Mouse (Mus musculus): ENCODE data around the gene Arfgap2. TPM values are rescaled to one million over a fixed set of nuclear protein-coding genes. Genes with fewer than 3 reads are reported as not detected.

Gene Arfgap2
- polyA plus RNA-seq, 1 experiment from 2014 or later: 52.9 TPM

GRCm38 (mm10) chr2:91294226-91294625 lies 29.5 kb downstream of the Arfgap2 start:
- 95% methylated on average over 3 of the region's 3 CpGs for WGBS
- no peak overlapping the region for H3K4me2 ChIP-seq (ENCODE audit: low read depth, low read length)

GRCm38 (mm10) chr2:91295895-91296294 lies 31.1 kb downstream of the Arfgap2 start:
- Histone ChIP-seq H3K4me2 (ENCODE audit: low read depth, low read length) (no peak overlapping the region), H3K4me1 (ENCODE audit: control insufficient read depth, insufficient read depth, low read length) (no peaks in the 10 kb centered on the region), H3K27ac (ENCODE audit: low read depth, low read length) (no peak overlapping the region), H3K9me3 (ENCODE audit: control insufficient read depth, low read length) (no peaks in the 10 kb centered on the region), H3K4me3 (ENCODE audit: low read depth, low read length) (no peak overlapping the region), H3K27me3 (ENCODE audit: control insufficient read depth, insufficient read depth, low read length) (no peaks in the 10 kb centered on the region), H3K36me3 (ENCODE audit: control insufficient read depth, insufficient read depth, low read length) (no peaks in the 10 kb centered on the region), H3K9ac (replicated peaks; ENCODE audit: low read depth, low read length) (no peak overlapping the region)
- ATAC-seq (ENCODE audit: low read depth): no peak
- 90% methylated on average over 5 of the region's 5 CpGs for WGBS

More at GRCm38 (mm10) chr2:91294226-91294625, 29.5 kb downstream of the Arfgap2 start:
- no peaks in the 10 kb centered on the region for H3K27me3 ChIP-seq (ENCODE audit: control insufficient read depth, insufficient read depth, low read length)
- no peaks in the 10 kb centered on the region for H3K4me1 ChIP-seq (ENCODE audit: control insufficient read depth, insufficient read depth, low read length)
- no peak for ATAC-seq (ENCODE audit: low read depth)
- no peaks in the 10 kb centered on the region for H3K36me3 ChIP-seq (ENCODE audit: control insufficient read depth, insufficient read depth, low read length)
- no peak overlapping the region for H3K27ac ChIP-seq (ENCODE audit: low read depth, low read length)
- H3K9me3 ChIP-seq (ENCODE audit: control insufficient read depth, low read length): no peaks in the 10 kb centered on the region
- no peak overlapping the region for H3K9ac ChIP-seq (replicated peaks; ENCODE audit: low read depth, low read length)
- H3K4me3 ChIP-seq (ENCODE audit: low read depth, low read length): no peak overlapping the region

GRCm38 (mm10) chr2:91299156-91299555 lies 34.4 kb downstream of the Arfgap2 start:
- Histone ChIP-seq H3K4me1 (ENCODE audit: control insufficient read depth, insufficient read depth, low read length) (no peaks in the 10 kb centered on the region), H3K4me2 (ENCODE audit: low read depth, low read length) (no peak overlapping the region), H3K9me3 (ENCODE audit: control insufficient read depth, low read length) (no peaks in the 10 kb centered on the region), H3K9ac (replicated peaks; ENCODE audit: low read depth, low read length) (no peak overlapping the region), H3K27me3 (ENCODE audit: control insufficient read depth, insufficient read depth, low read length) (no peaks in the 10 kb centered on the region), H3K4me3 (ENCODE audit: low read depth, low read length) (no peak overlapping the region), H3K36me3 (ENCODE audit: control insufficient read depth, insufficient read depth, low read length) (no peaks in the 10 kb centered on the region), H3K27ac (ENCODE audit: low read depth, low read length) (no peak overlapping the region)
- 72% methylated on average over 3 of the region's 3 CpGs for WGBS
- no peak for ATAC-seq (ENCODE audit: low read depth)

GRCm38 (mm10) chr2:91300784-91301183 lies 36.0 kb downstream of the Arfgap2 start:
- H3K9me3 ChIP-seq (ENCODE audit: control insufficient read depth, low read length): no peaks in the 10 kb centered on the region
- H3K27me3 ChIP-seq (ENCODE audit: control insufficient read depth, insufficient read depth, low read length): no peaks in the 10 kb centered on the region
- 95% methylated on average over 2 of the region's 2 CpGs for WGBS
- no peak overlapping the region for H3K27ac ChIP-seq (ENCODE audit: low read depth, low read length)
- ATAC-seq (ENCODE audit: low read depth): no peak
- no peaks in the 10 kb centered on the region for H3K4me1 ChIP-seq (ENCODE audit: control insufficient read depth, insufficient read depth, low read length)
- H3K4me2 ChIP-seq (ENCODE audit: low read depth, low read length): no peak overlapping the region
- H3K4me3 ChIP-seq (ENCODE audit: low read depth, low read length): no peak overlapping the region
- no peak overlapping the region for H3K9ac ChIP-seq (replicated peaks; ENCODE audit: low read depth, low read length)
- H3K36me3 ChIP-seq (ENCODE audit: control insufficient read depth, insufficient read depth, low read length): no peaks in the 10 kb centered on the region

GRCm38 (mm10) chr2:91301836-91302235 lies 37.1 kb downstream of the Arfgap2 start:
- H3K27ac ChIP-seq (ENCODE audit: low read depth, low read length): no peak overlapping the region
- no peaks in the 10 kb centered on the region for H3K4me1 ChIP-seq (ENCODE audit: control insufficient read depth, insufficient read depth, low read length)
- no peaks in the 10 kb centered on the region for H3K36me3 ChIP-seq (ENCODE audit: control insufficient read depth, insufficient read depth, low read length)
- WGBS: 90% methylated on average over 2 of the region's 2 CpGs
- no peaks in the 10 kb centered on the region for H3K9me3 ChIP-seq (ENCODE audit: control insufficient read depth, low read length)
- no peak overlapping the region for H3K4me2 ChIP-seq (ENCODE audit: low read depth, low read length)
- H3K9ac ChIP-seq (replicated peaks; ENCODE audit: low read depth, low read length): no peak overlapping the region
- H3K27me3 ChIP-seq (ENCODE audit: control insufficient read depth, insufficient read depth, low read length): no peaks in the 10 kb centered on the region
- ATAC-seq (ENCODE audit: low read depth): no peak
- no peak overlapping the region for H3K4me3 ChIP-seq (ENCODE audit: low read depth, low read length)

- Histone ChIP-seq H3K4me3 (ENCODE audit: low read depth, low read length) (no peak overlapping the region), H3K4me1 (ENCODE audit: control insufficient read depth, insufficient read depth, low read length) (no peaks in the 10 kb centered on the region), H3K27ac (ENCODE audit: low read depth, low read length) (no peak overlapping the region), H3K36me3 (ENCODE audit: control insufficient read depth, insufficient read depth, low read length) (no peaks in the 10 kb centered on the region), H3K4me2 (ENCODE audit: low read depth, low read length) (no peak overlapping the region), H3K9me3 (ENCODE audit: control insufficient read depth, low read length) (no peaks in the 10 kb centered on the region), H3K9ac (replicated peaks; ENCODE audit: low read depth, low read length) (no peak overlapping the region), H3K27me3 (ENCODE audit: control insufficient read depth, insufficient read depth, low read length) (no peaks in the 10 kb centered on the region)
- 68% methylated on average over 3 of the region's 3 CpGs for WGBS
- no peak for ATAC-seq (ENCODE audit: low read depth)
Observed at GRCm38 (mm10) chr2:91302845-91303244, 38.1 kb downstream of the Arfgap2 start.

GRCm38 (mm10) chr2:91305926-91306325 lies 41.2 kb downstream of the Arfgap2 start:
- no peaks in the 10 kb centered on the region for H3K9me3 ChIP-seq (ENCODE audit: control insufficient read depth, low read length)
- no peaks in the 10 kb centered on the region for H3K27me3 ChIP-seq (ENCODE audit: control insufficient read depth, insufficient read depth, low read length)
- no peak overlapping the region for H3K9ac ChIP-seq (replicated peaks; ENCODE audit: low read depth, low read length)
- no peak overlapping the region for H3K27ac ChIP-seq (ENCODE audit: low read depth, low read length)
- no peaks in the 10 kb centered on the region for H3K4me1 ChIP-seq (ENCODE audit: control insufficient read depth, insufficient read depth, low read length)
- no peak overlapping the region for H3K4me2 ChIP-seq (ENCODE audit: low read depth, low read length)
- 92% methylated on average over 9 of the region's 9 CpGs for WGBS
- no peak overlapping the region for H3K4me3 ChIP-seq (ENCODE audit: low read depth, low read length)
- no peak for ATAC-seq (ENCODE audit: low read depth)
- H3K36me3 ChIP-seq (ENCODE audit: control insufficient read depth, insufficient read depth, low read length): no peaks in the 10 kb centered on the region

GRCm38 (mm10) chr2:91306589-91306988 lies 41.8 kb downstream of the Arfgap2 start:
- H3K4me1 ChIP-seq (ENCODE audit: control insufficient read depth, insufficient read depth, low read length): no peaks in the 10 kb centered on the region
- no peak for ATAC-seq (ENCODE audit: low read depth)
- H3K27me3 ChIP-seq (ENCODE audit: control insufficient read depth, insufficient read depth, low read length): no peaks in the 10 kb centered on the region
- no peaks in the 10 kb centered on the region for H3K9me3 ChIP-seq (ENCODE audit: control insufficient read depth, low read length)
- H3K4me3 ChIP-seq (ENCODE audit: low read depth, low read length): no peak overlapping the region
- H3K9ac ChIP-seq (replicated peaks; ENCODE audit: low read depth, low read length): no peak overlapping the region
- no peaks in the 10 kb centered on the region for H3K36me3 ChIP-seq (ENCODE audit: control insufficient read depth, insufficient read depth, low read length)
- no peak overlapping the region for H3K4me2 ChIP-seq (ENCODE audit: low read depth, low read length)
- H3K27ac ChIP-seq (ENCODE audit: low read depth, low read length): no peak overlapping the region

GRCm38 (mm10) chr2:91308680-91309079 lies 43.9 kb downstream of the Arfgap2 start:
- Histone ChIP-seq H3K9me3 (ENCODE audit: control insufficient read depth, low read length) (no peaks in the 10 kb centered on the region), H3K4me1 (ENCODE audit: control insufficient read depth, insufficient read depth, low read length) (no peaks in the 10 kb centered on the region), H3K27ac (ENCODE audit: low read depth, low read length) (no peak overlapping the region), H3K9ac (replicated peaks; ENCODE audit: low read depth, low read length) (no peak overlapping the region), H3K27me3 (ENCODE audit: control insufficient read depth, insufficient read depth, low read length) (no peaks in the 10 kb centered on the region), H3K4me2 (ENCODE audit: low read depth, low read length) (no peak overlapping the region), H3K4me3 (ENCODE audit: low read depth, low read length) (no peak overlapping the region), H3K36me3 (ENCODE audit: control insufficient read depth, insufficient read depth, low read length) (no peaks in the 10 kb centered on the region)
- 57% methylated on average over 5 of the region's 5 CpGs for WGBS
- no peak for ATAC-seq (ENCODE audit: low read depth)

- H3K9ac ChIP-seq (replicated peaks; ENCODE audit: low read depth, low read length): no peak overlapping the region
Observed at GRCm38 (mm10) chr2:91309546-91309945, 44.8 kb downstream of the Arfgap2 start.

More at GRCm38 (mm10) chr2:91309546-91309945, 44.8 kb downstream of the Arfgap2 start:
- no peaks in the 10 kb centered on the region for H3K9me3 ChIP-seq (ENCODE audit: control insufficient read depth, low read length)
- no peaks in the 10 kb centered on the region for H3K27me3 ChIP-seq (ENCODE audit: control insufficient read depth, insufficient read depth, low read length)
- WGBS: 60% methylated on average over 3 of the region's 3 CpGs
- no peaks in the 10 kb centered on the region for H3K36me3 ChIP-seq (ENCODE audit: control insufficient read depth, insufficient read depth, low read length)
- ATAC-seq (ENCODE audit: low read depth): no peak
- H3K27ac ChIP-seq (ENCODE audit: low read depth, low read length): no peak overlapping the region
- H3K4me2 ChIP-seq (ENCODE audit: low read depth, low read length): no peak overlapping the region
- no peak overlapping the region for H3K4me3 ChIP-seq (ENCODE audit: low read depth, low read length)
- no peaks in the 10 kb centered on the region for H3K4me1 ChIP-seq (ENCODE audit: control insufficient read depth, insufficient read depth, low read length)
